Mouse (Mus musculus): ENCODE results near the gene Ackr2.

DNA sequence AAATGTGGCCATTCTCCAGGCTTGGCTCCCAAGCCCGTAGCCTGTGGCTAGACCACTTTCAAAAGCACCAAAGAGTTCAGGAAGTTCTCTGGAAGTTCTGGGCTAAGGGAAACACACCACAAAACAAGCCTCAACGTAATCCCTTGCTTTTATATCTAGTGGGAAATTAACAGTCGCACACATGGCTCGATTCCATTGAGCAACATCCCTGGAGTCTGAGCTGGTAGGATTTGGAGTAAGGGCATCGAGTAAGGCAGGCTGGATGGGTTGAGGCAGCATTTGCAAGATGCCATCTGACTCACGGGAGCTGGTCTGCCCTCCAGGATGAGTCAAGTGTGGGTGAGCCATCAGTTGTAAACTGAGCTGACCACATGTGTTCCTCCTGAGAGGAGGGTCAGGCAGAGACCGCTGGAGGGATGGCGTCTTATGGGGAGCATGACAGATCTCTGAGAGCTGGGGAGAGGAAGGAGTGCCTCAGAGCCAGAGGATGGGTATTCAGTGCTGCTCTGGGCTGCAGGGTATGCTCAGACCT lies 16.1 kb downstream of the Ackr2 start:
- TF ChIP-seq POLR2A (IDR thresholded peaks at IDR 0.05; ENCODE audit: borderline replicate concordance, low read depth, low read length) (no peak), CTCF (IDR thresholded peaks at IDR 0.05; ENCODE audit: low read depth, low read length) (no peak)

All from bone marrow macrophage, adult 2 months (primary cell).